ENCODE assay signal across 8 mouse cellular contexts in genomic region chr2:127006634-127007370, GRCm38 (mm10). TPM values are rescaled to one million over a fixed set of nuclear protein-coding genes. Genes with fewer than 3 reads are reported as not detected.
DNase-seq lines count a peak whose midpoint lies in the region; ATAC-seq and TF ChIP-seq lines count a peak whose summit lies in the region.

No protein-coding gene starts in this region.

- no peak for TF ChIP-seq EP300 in MEL (IDR thresholded peaks at IDR 0.05; ENCODE audit: low read depth in 1 of 2, low read length in 2 of 2)
- TF ChIP-seq EP300 in liver, embryonic 14.5 days (IDR thresholded peaks at IDR 0.05; ENCODE audit: low read depth), result no peak

- H3K27me3 ChIP-seq in MEL (ENCODE audit: control insufficient read depth in 1 of 2, insufficient read depth in 2 of 2, low read length in 2 of 2), result no peaks in the 10 kb centered on the region
- H3K27me3 ChIP-seq in liver, embryonic 14.5 days (ENCODE audit: control insufficient read depth, insufficient read depth, low read length), result no peaks in the 10 kb centered on the region

- H3K27ac ChIP-seq in MEL (ENCODE audit: control insufficient read depth, low read depth, low read length), result peak overlapping the region; percentile 67
- no peak overlapping the region for H3K27ac ChIP-seq in liver, embryonic 14.5 days

- peaks cover 2 to 8% of the 10 kb centered on the region in 2 experiments; a peak in 3 of 4 replicates for H3K4me1 ChIP-seq in MEL (ENCODE audit: control insufficient read depth in 1 of 2, insufficient read depth in 2 of 2, low read length in 2 of 2)
- peaks cover 3 to 5% of the 10 kb centered on the region in 2 experiments; a peak in 3 of 4 replicates for H3K4me1 ChIP-seq in liver, embryonic 14.5 days (replicated peaks; ENCODE audit: control insufficient read depth in 2 of 2, insufficient read depth in 2 of 2, low read length in 1 of 2)

- peak overlapping the region; percentile 65 for H3K9ac ChIP-seq in MEL (ENCODE audit: control insufficient read depth, low read depth, low read length, poor library complexity, severe bottlenecking)
- 0 out of 2 replicates have a peak overlapping the region, but pooled peaks have one; percentile 28 for H3K9ac ChIP-seq in liver, embryonic 14.5 days (replicated peaks)

- peak; percentile 84 for DNase-seq in 416B (ENCODE audit: low read depth)
- peak; percentile 89 for DNase-seq in MEL (ENCODE audit: low read depth, low spot score)
- peak; percentile 58 to 62 for DNase-seq in cerebellum, postnatal 10 days
- DNase-seq in heart, adult 18-20 months, result peak; percentile 64 to 83
- DNase-seq in kidney, adult 11 months, result peak; percentile 40
- DNase-seq in liver, embryonic 14.5 days (ENCODE audit: low read depth in 3 of 3, low spot score in 3 of 3), result peak; percentile 30 to 41 (median 35)
- peak; percentile 39 for DNase-seq in neural tube, embryonic 10.5 days (ENCODE audit: extremely low spot score, low spot score)
- peak; percentile 75 for DNase-seq in thymus, postnatal 4 days

- H3K9me3 ChIP-seq in MEL (replicated peaks; ENCODE audit: insufficient read depth, low read length), result no peaks in the 10 kb centered on the region
- no peaks in the 10 kb centered on the region for H3K9me3 ChIP-seq in liver, embryonic 14.5 days (ENCODE audit: control insufficient read depth, low read length)

- TF ChIP-seq POLR2A in MEL (IDR thresholded peaks at IDR 0.05; ENCODE audit: control insufficient read depth in 1 of 2, insufficient read depth in 1 of 2, low read depth in 1 of 2, low read length in 2 of 2, poor library complexity in 1 of 2), result no peak

- peak overlapping the region; percentile 55 for H3K4me2 ChIP-seq in liver, embryonic 14.5 days (ENCODE audit: low read depth)

- peak; percentile 73 to 90 (median 79) for TF ChIP-seq CTCF in MEL (IDR thresholded peaks at IDR 0.05 in 2 of 3, conservative IDR thresholded peaks at IDR 0.05 in 1 of 3; ENCODE audit: control insufficient read depth in 1 of 3, insufficient read depth in 1 of 3, low read depth in 2 of 3, low read length in 3 of 3, poor library complexity in 1 of 3, severe bottlenecking in 1 of 3)
- TF ChIP-seq CTCF in liver, embryonic 14.5 days (IDR thresholded peaks at IDR 0.05; ENCODE audit: low read depth), result peak; percentile 64

- WGBS in liver, embryonic 14.5 days (ENCODE audit: insufficient replicate concordance), result 27% methylated on average over 12 of the region's 12 CpGs

- TF ChIP-seq RAD21 in MEL (IDR thresholded peaks at IDR 0.05; ENCODE audit: low read depth, low read length), result peak; percentile 96

- H3K4me3 ChIP-seq in MEL (ENCODE audit: control insufficient read depth in 1 of 2, insufficient read depth in 1 of 2, low read depth in 2 of 2, low read length in 2 of 2), result peak overlapping the region; percentile 50 to 62
- H3K4me3 ChIP-seq in liver, embryonic 14.5 days (ENCODE audit: insufficient read depth in 1 of 2, low read depth in 2 of 2, low read length in 2 of 2), result peak overlapping the region; percentile 37 to 49

- ATAC-seq in liver, embryonic 14.5 days (ENCODE audit: insufficient read depth), result no peak

- H3K36me3 ChIP-seq in MEL (ENCODE audit: control insufficient read depth in 1 of 2, insufficient read depth in 2 of 2, low read length in 2 of 2), result peaks cover 0 to 7% of the 10 kb centered on the region in 2 experiments; a peak in 2 of 4 replicates
- no peaks in the 10 kb centered on the region for H3K36me3 ChIP-seq in liver, embryonic 14.5 days (replicated peaks; ENCODE audit: control insufficient read depth, insufficient read depth, low read depth)

- peaks cover 8% of the 10 kb centered on the region for H3K79me2 ChIP-seq in MEL (ENCODE audit: control insufficient read depth, insufficient read depth, low read length, poor library complexity)

TF ChIP-seq in MEL, 35 proteins besides CTCF, POLR2A, EP300 and RAD21:
- TF ChIP-seq POLR2AphosphoS2 (IDR thresholded peaks at IDR 0.05; ENCODE audit: low read length), result no peak
- no peak for TF ChIP-seq MYB (IDR thresholded peaks at IDR 0.05; ENCODE audit: low read depth, low read length)
- peak; percentile 87 for TF ChIP-seq SIN3A (IDR thresholded peaks at IDR 0.05; ENCODE audit: low read length)
- peak; percentile 41; the same call in 1 of the 2 replicates for TF ChIP-seq RCOR1 (IDR thresholded peaks at IDR 0.05; ENCODE audit: low read depth, low read length)
- peak; percentile 18; the same call in 1 of the 2 replicates for TF ChIP-seq ELF1 (IDR thresholded peaks at IDR 0.05; ENCODE audit: low read depth, low read length)
- TF ChIP-seq JUND (IDR thresholded peaks at IDR 0.05; ENCODE audit: low read depth, low read length), result no peak
- 0 out of 2 replicates have a peak, but pooled peaks have one; percentile 14 for TF ChIP-seq TCF12 (IDR thresholded peaks at IDR 0.05; ENCODE audit: low read depth, low read length)
- TF ChIP-seq ZC3H11A (IDR thresholded peaks at IDR 0.05; ENCODE audit: low read depth, low read length), result peak; percentile 75
- TF ChIP-seq CHD1 (IDR thresholded peaks at IDR 0.05; ENCODE audit: low read depth, low read length), result 0 out of 2 replicates have a peak, but pooled peaks have one; percentile 69
- TF ChIP-seq ETS1 (IDR thresholded peaks at IDR 0.05; ENCODE audit: low read depth, low read length), result no peak
- no peak for TF ChIP-seq USF2 (IDR thresholded peaks at IDR 0.05; ENCODE audit: borderline replicate concordance in 1 of 2, insufficient read depth in 1 of 2, low read depth in 1 of 2, low read length in 2 of 2)
- TF ChIP-seq MAZ (IDR thresholded peaks at IDR 0.05; ENCODE audit: low read depth, low read length), result no peak
- no peak for TF ChIP-seq TAL1 (IDR thresholded peaks at IDR 0.05; ENCODE audit: low read length)
- no peak for TF ChIP-seq KAT2A (conservative IDR thresholded peaks at IDR 0.05; ENCODE audit: low read depth, low read length)
- TF ChIP-seq GATA1 (IDR thresholded peaks at IDR 0.05; ENCODE audit: low read depth, low read length), result 0 out of 2 replicates have a peak, but pooled peaks have one; percentile 7
- TF ChIP-seq NELFE (IDR thresholded peaks at IDR 0.05; ENCODE audit: low read depth, low read length), result peak; percentile 43; the same call in 1 of the 2 replicates
- no peak for TF ChIP-seq MYC (IDR thresholded peaks at IDR 0.05; ENCODE audit: low read depth, low read length)
- no peak for TF ChIP-seq TBP (IDR thresholded peaks at IDR 0.05; ENCODE audit: low read depth, low read length)
- no peak for TF ChIP-seq MEF2A (IDR thresholded peaks at IDR 0.05; ENCODE audit: extremely low read depth, insufficient replicate concordance, low read depth, low read length, poor library complexity, severe bottlenecking)
- no peak for TF ChIP-seq MAFK (IDR thresholded peaks at IDR 0.05; ENCODE audit: borderline replicate concordance, low read depth, low read length)
- peak; percentile 79 for TF ChIP-seq SMC3 (IDR thresholded peaks at IDR 0.05; ENCODE audit: low read depth, low read length)
- TF ChIP-seq CHD2 (IDR thresholded peaks at IDR 0.05; ENCODE audit: low read length), result no peak
- TF ChIP-seq MXI1 (IDR thresholded peaks at IDR 0.05; ENCODE audit: low read depth, low read length), result peak; percentile 71
- TF ChIP-seq ZKSCAN1 (IDR thresholded peaks at IDR 0.05; ENCODE audit: low read depth, low read length), result no peak
- no peak for TF ChIP-seq POLR2AphosphoS5 (IDR thresholded peaks at IDR 0.05; ENCODE audit: borderline replicate concordance, low read depth, low read length)
- TF ChIP-seq BHLHE40 (IDR thresholded peaks at IDR 0.05; ENCODE audit: borderline replicate concordance, low read depth, low read length), result peak; percentile 3; the same call in 1 of the 2 replicates
- TF ChIP-seq USF1 (IDR thresholded peaks at IDR 0.05; ENCODE audit: low read depth, low read length), result no peak
- TF ChIP-seq NRF1 (IDR thresholded peaks at IDR 0.05; ENCODE audit: insufficient read depth, low read depth, low read length, poor library complexity, severe bottlenecking), result no peak
- no peak for TF ChIP-seq ZMIZ1 (IDR thresholded peaks at IDR 0.05; ENCODE audit: low read depth, low read length)
- TF ChIP-seq ZNF384 (IDR thresholded peaks at IDR 0.05; ENCODE audit: low read depth, low read length), result no peak; the same call in 1 of the 2 replicates
- TF ChIP-seq UBTF (IDR thresholded peaks at IDR 0.05; ENCODE audit: borderline replicate concordance, insufficient read depth, low read depth, low read length), result no peak
- peak; percentile 58 for TF ChIP-seq HCFC1 (IDR thresholded peaks at IDR 0.05; ENCODE audit: low read depth, low read length)
- TF ChIP-seq MAX (IDR thresholded peaks at IDR 0.05; ENCODE audit: low read length), result 0 out of 2 replicates have a peak, but pooled peaks have one; percentile 45
- TF ChIP-seq E2F4 (IDR thresholded peaks at IDR 0.05; ENCODE audit: borderline replicate concordance, low read depth, low read length), result no peak
- no peak for TF ChIP-seq GABPA (IDR thresholded peaks at IDR 0.05; ENCODE audit: low read depth, low read length)

RNA-seq across cellular contexts. Expression of gene Ap4e1, which starts 1.7 kb away (rescaled TPM):
- 9.4 and 10.5 TPM in 2 replicates for total RNA-seq in MEL (2012; rRNA removed)
- polyA plus RNA-seq in MEL (2012; ENCODE audit: insufficient read depth in 1 of 2, insufficient read length in 2 of 2, low read depth in 1 of 2, low replicate concordance in 2 of 2, missing spikeins in 1 of 2), result 1 to 10 TPM in 1 of 2 experiments, not detected in 1; 9.4 TPM
- total RNA-seq in heart, adult 18-20 months (2021), result 1 to 10 TPM; 5.4 to 6.4 TPM
- polyA plus RNA-seq in liver, embryonic 14.5 days (2012; rRNA removed), result 1.6 and 2.4 TPM in 2 replicates
- polyA plus RNA-seq in liver, embryonic 14.5 days (2014; fragmentation: Nextera tagmentation; extraction: Ambion mirVana), result 4.1 and 4.2 TPM in 2 replicates

Comparison
In these comparisons a context has a peak if more than half of its experiments do, and no peak if none do; other contexts are left out.
1. DNase-seq: peak in every context shown above with its lines; median percentile 89 in MEL; 84 in 416B; 75 in thymus, postnatal 4 days; 74 in heart, adult 18-20 months; 60 in cerebellum, postnatal 10 days; 40 in kidney, adult 11 months; 39 in neural tube, embryonic 10.5 days; 35 in liver, embryonic 14.5 days.